Mouse (Mus musculus): ENCODE measurements around the gene Prim2.

Prim2 gene

GRCm38 (mm10) chr1:33610026-33610721 lies 59.4 kb downstream of the Prim2 start:
- DNase-seq (ENCODE audit: extremely low read depth, insufficient read length, low spot score) = no peak

- DNase-seq (ENCODE audit: extremely low read depth, insufficient read length, low spot score) = no peak
These were observed 61.5 kb downstream of the Prim2 start for GRCm38 (mm10) chr1:33608133-33608532.

GRCm38 (mm10) chr1:33604087-33604699 lies 65.4 kb downstream of the Prim2 start:
- no peak for DNase-seq (ENCODE audit: extremely low read depth, insufficient read length, low spot score)

GRCm38 (mm10) chr1:33599698-33600097 lies 69.9 kb downstream of the Prim2 start:
- no peak for DNase-seq (ENCODE audit: extremely low read depth, insufficient read length, low spot score)

- no peak for DNase-seq (ENCODE audit: extremely low read depth, insufficient read length, low spot score)
These were observed 70.5 kb downstream of the Prim2 start for GRCm38 (mm10) chr1:33599019-33599667.

GRCm38 (mm10) chr1:33597043-33597442 lies 72.6 kb downstream of the Prim2 start:
- DNase-seq (ENCODE audit: extremely low read depth, insufficient read length, low spot score) = no peak

- no peak for DNase-seq (ENCODE audit: extremely low read depth, insufficient read length, low spot score)
These were observed 73.7 kb downstream of the Prim2 start for GRCm38 (mm10) chr1:33595936-33596335.

- DNase-seq (ENCODE audit: extremely low read depth, insufficient read length, low spot score) = no peak
These were observed 74.6 kb downstream of the Prim2 start for GRCm38 (mm10) chr1:33594966-33595365.

- no peak for DNase-seq (ENCODE audit: extremely low read depth, insufficient read length, low spot score)
These were observed 75.7 kb downstream of the Prim2 start for GRCm38 (mm10) chr1:33593718-33594388.

GRCm38 (mm10) chr1:33591997-33592608 lies 77.5 kb downstream of the Prim2 start:
- DNase-seq (ENCODE audit: extremely low read depth, insufficient read length, low spot score) = no peak

- no peak for DNase-seq (ENCODE audit: extremely low read depth, insufficient read length, low spot score)
These were observed 78.8 kb downstream of the Prim2 start for GRCm38 (mm10) chr1:33590556-33591411.

GRCm38 (mm10) chr1:33589531-33589930 lies 80.1 kb downstream of the Prim2 start:
- DNase-seq (ENCODE audit: extremely low read depth, insufficient read length, low spot score) = no peak

- no peak for DNase-seq (ENCODE audit: extremely low read depth, insufficient read length, low spot score)
These were observed 81.0 kb downstream of the Prim2 start for GRCm38 (mm10) chr1:33588557-33588956.

GRCm38 (mm10) chr1:33584590-33584978 lies 85.0 kb downstream of the Prim2 start:
- no peak for DNase-seq (ENCODE audit: extremely low read depth, insufficient read length, low spot score)

- peak; percentile 41 for DNase-seq (ENCODE audit: extremely low read depth, insufficient read length, low spot score)
These were observed 85.6 kb downstream of the Prim2 start for GRCm38 (mm10) chr1:33583817-33584589.

GRCm38 (mm10) chr1:33578593-33578992 lies 91.0 kb downstream of the Prim2 start:
- DNase-seq (ENCODE audit: extremely low read depth, insufficient read length, low spot score) = no peak

GRCm38 (mm10) chr1:33574459-33574858 lies 95.1 kb downstream of the Prim2 start:
- no peak for DNase-seq (ENCODE audit: extremely low read depth, insufficient read length, low spot score)

- DNase-seq (ENCODE audit: extremely low read depth, insufficient read length, low spot score) = no peak
These were observed 103.7 kb downstream of the Prim2 start for GRCm38 (mm10) chr1:33565764-33566401.

- no peak for DNase-seq (ENCODE audit: extremely low read depth, insufficient read length, low spot score)
These were observed 105.6 kb downstream of the Prim2 start for GRCm38 (mm10) chr1:33564032-33564431.

Measured in 3134 (cell line).